Mouse (Mus musculus): ENCODE measurements around the gene Col26a1. TPM values are rescaled to one million over a fixed set of nuclear protein-coding genes. Genes with fewer than 3 reads are reported as not detected.
A peak's percentile ranks its signal among the peaks of the same experiment; 100 is the strongest.

Gene Col26a1
- total RNA-seq, 4 experiments from 2014 or later = 4.0 to 4.7 (median 4.5) TPM

- DNase-seq (ENCODE audit: low spot score in 2 of 2) = no peak
Measured at GRCm38 (mm10) chr5:136882055-136882787, 788 bp downstream of the Col26a1 start.

DNA sequence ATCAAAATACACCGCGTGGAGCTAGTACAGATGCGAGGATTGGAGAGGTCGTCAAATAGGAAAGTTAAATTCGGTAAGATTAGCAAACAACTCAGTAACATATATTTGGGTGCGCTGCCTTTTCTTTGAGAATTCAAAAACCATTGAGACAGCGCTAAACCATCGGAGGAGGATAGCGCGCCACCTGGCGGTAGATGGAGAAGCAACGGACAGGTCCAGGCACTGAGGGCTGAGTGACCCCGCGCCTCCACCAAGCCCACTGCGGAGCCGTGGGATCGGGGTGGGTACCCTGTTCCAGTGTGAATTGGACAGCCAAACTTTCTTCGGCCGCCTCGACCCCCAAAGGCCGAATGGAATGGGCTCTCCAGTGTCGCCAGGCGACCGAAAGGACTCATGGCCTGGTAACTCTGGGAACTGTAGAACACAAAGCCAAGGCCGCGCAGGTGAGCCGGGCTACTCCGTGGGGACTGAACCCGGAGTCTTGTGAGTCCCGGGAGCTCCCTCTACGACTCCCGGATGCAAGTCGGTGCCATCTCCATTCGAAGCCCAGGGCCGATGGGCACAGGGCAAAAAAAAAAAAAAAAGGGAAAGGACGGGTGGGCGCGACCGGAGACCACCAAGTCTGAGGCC, 1.5 kb downstream of the Col26a1 start:
- peak; percentile 34 to 82 for DNase-seq (ENCODE audit: low spot score in 2 of 2)

GRCm38 (mm10) chr5:136880101-136880500, 2.9 kb downstream of the Col26a1 start:
- no peak for DNase-seq (ENCODE audit: low spot score in 2 of 2)

- DNase-seq (ENCODE audit: low spot score in 2 of 2) = no peak
Measured at GRCm38 (mm10) chr5:136874271-136874670, 8.7 kb downstream of the Col26a1 start.

DNA sequence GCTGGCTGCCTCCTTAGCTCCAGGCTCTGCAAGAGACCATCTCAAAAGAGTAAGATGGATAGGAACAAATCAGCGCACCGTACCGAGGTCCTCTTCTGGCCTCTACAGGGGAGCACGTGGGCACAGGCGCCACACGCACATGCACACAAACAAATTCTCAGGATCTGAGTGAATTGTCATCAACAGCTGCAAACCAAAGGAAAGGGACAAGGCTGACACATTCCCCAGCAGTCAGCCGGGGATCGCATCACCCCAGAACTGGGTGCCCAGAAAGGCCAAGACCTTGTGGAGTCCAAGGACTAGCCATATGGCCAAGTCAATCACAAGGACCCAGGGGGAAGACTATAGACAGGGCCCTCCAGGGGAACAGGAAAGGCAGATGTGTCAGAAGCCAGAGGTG, 10.6 kb downstream of the Col26a1 start:
- no peak for DNase-seq (ENCODE audit: low spot score in 2 of 2)

DNA sequence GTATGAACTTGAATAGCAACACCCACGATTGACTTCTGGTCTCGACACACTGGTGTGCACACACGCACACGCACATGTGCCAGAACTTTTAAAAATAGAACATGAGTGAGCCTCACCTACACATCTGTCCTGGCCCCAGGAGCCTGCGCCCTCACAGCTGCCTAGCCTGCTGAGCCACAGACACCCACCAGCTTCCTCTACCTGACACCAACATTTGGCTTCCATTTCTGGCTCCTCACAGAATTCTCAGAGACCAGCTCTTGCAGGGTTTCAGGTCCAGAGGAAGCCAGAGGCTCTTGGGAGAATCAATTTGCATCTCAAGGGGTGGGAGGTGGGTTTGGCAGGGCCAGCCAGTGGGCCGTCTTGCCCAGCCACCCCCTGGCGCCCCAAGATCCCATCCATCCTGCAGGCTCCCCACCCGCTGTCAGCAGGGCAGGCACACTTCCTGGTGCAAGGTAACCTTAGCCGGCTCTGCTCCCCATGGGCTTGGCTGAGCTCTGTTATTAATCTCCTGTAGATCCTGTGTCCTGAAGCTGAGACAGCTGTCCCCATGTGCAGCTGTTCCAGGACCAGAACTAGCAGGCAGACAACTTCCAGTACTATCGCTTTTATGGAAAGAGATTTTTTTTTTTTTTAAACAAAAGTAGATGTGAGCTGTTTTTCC, 13.4 kb downstream of the Col26a1 start:
- DNase-seq (ENCODE audit: low spot score in 2 of 2) = no peak

- DNase-seq (ENCODE audit: low spot score in 2 of 2) = no peak
Measured at GRCm38 (mm10) chr5:136867706-136868105, 15.3 kb downstream of the Col26a1 start.

DNA sequence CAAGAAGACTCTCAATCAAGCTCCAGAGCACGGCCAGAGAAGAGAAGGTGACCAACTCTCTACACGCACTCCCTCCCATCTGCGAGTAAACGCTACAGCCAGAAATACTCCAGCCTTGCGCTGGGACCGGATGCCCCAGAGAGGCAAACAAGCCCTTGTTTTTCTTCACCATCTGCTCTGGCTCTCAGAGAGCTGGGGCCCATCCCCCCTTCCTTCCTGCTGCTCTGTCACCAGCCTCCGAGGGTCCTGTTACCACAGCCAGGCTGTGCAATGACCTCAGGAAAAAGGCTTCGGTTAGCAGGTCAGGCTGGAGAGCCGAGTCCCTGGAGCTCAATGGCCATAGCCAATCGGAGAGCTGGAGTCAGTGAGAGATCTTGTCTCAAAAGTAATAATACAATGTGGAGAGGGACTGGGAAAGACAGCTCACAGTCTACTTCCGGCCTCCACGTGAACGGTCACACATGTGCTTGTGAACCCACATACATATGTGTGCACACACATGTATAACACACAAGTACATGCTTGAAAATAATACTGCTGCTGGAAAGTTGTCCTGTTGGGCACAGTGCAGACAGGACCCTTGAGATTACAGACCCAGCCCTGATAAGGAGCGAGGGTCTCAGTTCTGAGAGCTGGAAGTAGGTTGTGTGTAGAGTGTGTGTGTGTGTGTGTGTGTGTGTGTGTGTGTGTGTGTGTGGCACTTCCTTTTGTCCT, 18.9 kb downstream of the Col26a1 start:
- DNase-seq (ENCODE audit: low spot score in 2 of 2) = peak; percentile 7 to 14

GRCm38 (mm10) chr5:136863276-136863675, 19.7 kb downstream of the Col26a1 start:
- DNase-seq (ENCODE audit: low spot score in 2 of 2) = no peak

DNA sequence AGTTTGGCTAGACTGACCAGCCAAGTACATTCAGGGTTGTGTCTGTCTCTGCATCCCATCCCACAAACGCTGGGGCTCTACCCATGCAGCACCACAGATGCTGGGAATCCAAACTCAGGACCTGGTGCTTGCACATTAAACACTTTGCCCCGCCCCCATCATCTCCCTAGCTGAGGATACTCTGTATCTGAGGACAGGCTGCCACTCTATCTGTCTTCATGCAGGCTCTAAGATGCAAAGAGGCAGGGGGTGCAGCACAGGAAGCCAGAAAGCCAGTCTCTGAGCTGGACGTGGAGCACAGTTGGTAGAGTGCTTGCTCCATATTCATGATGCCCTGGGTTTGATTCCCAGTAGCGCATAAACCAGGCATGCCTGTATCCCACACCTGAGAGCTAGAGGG, 20.2 kb downstream of the Col26a1 start:
- no peak for DNase-seq (ENCODE audit: low spot score in 2 of 2)

DNA sequence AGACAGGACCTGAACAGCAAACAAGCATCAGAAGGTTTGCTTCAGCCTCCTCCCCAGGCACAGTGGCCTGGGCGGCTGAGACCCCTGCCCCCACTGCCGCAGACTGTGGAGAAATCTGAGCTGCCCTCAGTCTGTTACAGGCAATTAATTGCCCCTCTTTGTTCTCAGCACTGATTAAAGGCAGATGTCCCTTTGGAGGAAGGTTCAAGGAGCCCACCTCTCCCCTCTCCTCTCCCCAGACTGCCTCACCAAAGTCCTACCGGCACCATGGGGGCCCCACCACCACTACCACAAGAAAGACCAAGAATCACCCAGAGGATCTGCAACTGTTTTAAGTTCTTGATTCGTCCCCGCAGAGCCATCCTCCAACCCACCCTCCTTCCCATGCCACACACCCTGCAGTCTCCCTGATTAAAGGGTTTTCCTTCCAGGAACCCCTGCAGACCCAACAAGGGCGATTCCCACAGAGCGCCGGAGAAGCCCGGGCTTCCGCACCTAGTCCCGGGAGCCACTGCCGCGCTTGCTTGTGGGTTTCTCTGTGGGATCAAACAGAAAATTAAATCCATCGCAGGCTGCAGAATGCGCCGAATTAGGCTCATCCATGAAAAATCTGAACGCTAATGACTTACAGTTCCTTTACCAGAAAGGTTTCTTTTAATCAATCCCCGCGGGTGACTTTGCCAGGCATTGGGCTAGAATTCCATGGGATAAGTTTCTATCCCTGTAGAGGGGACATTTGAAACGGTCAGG, 21.6 kb downstream of the Col26a1 start:
- DNase-seq (ENCODE audit: low spot score in 2 of 2) = no peak

GRCm38 (mm10) chr5:136850716-136851115, 32.3 kb downstream of the Col26a1 start:
- no peak for DNase-seq (ENCODE audit: low spot score in 2 of 2)

DNA sequence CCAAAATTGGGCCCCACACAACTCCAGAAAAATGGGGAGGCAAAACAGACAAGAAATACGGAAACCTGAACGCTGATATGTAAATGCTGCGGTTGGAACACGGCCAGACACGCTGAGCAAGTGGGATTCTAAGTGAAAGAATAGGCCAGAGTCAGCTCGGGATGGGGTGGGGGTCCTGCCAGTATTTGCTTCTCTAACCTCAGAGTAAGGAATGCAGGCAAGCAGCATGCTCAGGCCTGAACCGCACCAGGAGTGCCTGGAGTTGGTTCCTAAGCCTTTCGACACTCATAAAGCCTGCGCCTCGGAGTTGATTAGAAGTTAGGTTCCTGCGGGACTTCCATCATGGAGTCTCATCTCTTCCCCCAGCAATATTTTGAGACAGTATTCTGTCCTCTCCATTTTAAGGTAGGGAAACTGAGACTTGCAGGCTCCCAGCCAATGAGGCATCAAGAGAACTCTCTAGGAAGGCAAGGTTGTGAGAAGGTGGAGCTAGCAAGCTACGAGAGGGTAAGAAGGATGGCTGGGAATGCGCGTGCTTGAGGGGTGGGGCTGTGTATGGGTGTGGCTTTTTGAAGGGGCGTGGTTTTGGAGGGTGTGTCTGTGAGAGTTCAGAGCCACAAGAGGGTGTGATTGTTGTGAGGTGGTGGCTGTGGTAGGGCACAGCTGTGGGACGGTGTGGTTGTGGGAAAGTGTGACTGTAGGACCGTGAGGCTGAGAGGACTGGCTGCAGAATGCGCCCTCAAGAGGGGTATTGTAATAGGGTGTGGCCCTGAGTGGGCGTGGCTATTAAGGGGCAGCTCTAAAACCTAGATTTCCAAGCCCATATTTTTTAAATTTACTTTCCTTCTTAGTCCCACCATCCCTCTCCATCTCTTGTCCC, 36.4 kb downstream of the Col26a1 start:
- DNase-seq (ENCODE audit: low spot score in 2 of 2) = no peak

- no peak for DNase-seq (ENCODE audit: low spot score in 2 of 2)
Measured at GRCm38 (mm10) chr5:136843930-136844329, 39.1 kb downstream of the Col26a1 start.

DNA sequence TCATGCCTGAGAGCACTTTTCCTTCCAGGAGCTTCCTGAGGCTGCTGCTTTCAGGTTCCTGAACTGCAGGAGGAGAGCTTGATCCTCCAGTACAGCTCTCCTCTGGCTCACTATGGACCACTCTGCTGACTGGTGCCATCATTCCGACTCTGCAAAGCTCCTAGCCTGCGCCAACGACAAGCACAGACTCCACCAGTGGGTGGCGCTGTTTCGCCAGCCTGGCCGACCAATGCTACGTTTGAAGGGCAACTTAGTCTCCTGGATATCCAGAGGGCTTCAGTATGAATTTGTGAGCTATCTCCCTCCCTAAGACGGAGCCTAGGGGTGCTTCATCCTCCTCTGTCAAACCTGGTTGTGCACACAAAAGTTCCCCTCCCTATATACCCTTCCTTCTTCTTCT, 43.0 kb downstream of the Col26a1 start:
- peak in 1 of 2 experiments; percentile 18 for DNase-seq (ENCODE audit: low spot score in 2 of 2)

GRCm38 (mm10) chr5:136833053-136833452, 50.0 kb downstream of the Col26a1 start:
- no peak for DNase-seq (ENCODE audit: low spot score in 2 of 2)

GRCm38 (mm10) chr5:136830156-136830555, 52.9 kb downstream of the Col26a1 start:
- DNase-seq (ENCODE audit: low spot score in 2 of 2) = no peak

GRCm38 (mm10) chr5:136821971-136822370, 61.0 kb downstream of the Col26a1 start:
- no peak for DNase-seq (ENCODE audit: low spot score in 2 of 2)

DNA sequence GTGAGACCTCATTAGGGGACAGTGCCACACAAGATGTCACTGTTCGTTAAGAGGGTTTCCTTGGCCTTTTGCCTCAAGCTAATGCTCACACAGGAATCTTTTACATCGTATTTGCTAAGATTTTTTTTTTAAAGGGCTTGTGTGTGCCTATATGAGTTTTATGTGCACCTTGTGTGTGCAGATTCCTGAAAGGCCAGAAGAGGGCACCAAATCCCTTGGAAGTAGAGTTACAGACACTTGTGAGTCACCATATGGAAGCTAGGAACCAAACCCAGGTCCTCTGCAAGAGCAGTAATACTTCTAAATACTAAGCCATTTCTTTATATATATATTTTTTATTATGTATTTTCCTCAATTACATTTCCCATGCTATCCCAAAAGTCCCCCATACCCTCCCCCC, 62.1 kb downstream of the Col26a1 start:
- no peak for DNase-seq (ENCODE audit: low spot score in 2 of 2)

- no peak for DNase-seq (ENCODE audit: low spot score in 2 of 2)
Measured at GRCm38 (mm10) chr5:136819686-136820085, 63.3 kb downstream of the Col26a1 start.
